Mouse (Mus musculus): ENCODE results near the gene Arhgap6. TPM values are rescaled to one million over a fixed set of nuclear protein-coding genes. Genes with fewer than 3 reads are reported as not detected.

Gene Arhgap6
- polyA plus RNA-seq, 1 experiment from 2014 or later, result 9.8 TPM

Other genes starting within 250 kb of the Arhgap6 start
- 0.84 and 1.0 TPM in 2 replicates for gene Frmpd4, start 217.9 kb upstream of the Arhgap6 start, polyA plus RNA-seq (2014; fragmentation: Nextera tagmentation; extraction: Ambion mirVana)
- 37.9 and 39.5 TPM in 2 replicates for gene Msl3, start 121.2 kb upstream of the Arhgap6 start, polyA plus RNA-seq (2014; fragmentation: Nextera tagmentation; extraction: Ambion mirVana)

Data from stomach, embryonic 14.5 days (tissue).